Mouse (Mus musculus) liver, embryonic 15.5 days (tissue): ENCODE measurements at regions not wholly inside any gene's neighbourhood (a gene's known extent, or its start where the extent isn't known, plus 50 kb on each side); places are given as distances from the start of the nearest gene placed in this dataset.
"Not testable (repeated sequence)": the region's sequence is repeated elsewhere in the genome, so short reads cannot be mapped to it uniquely, and the experiment has no call there.

Source experiments
- ATAC-seq: fragments of 200-750 bp; cut with Nextera tagmentation; 2 replicates; pipeline ENCODE4 v1.8.0; 2017; ENCODE audit warnings: moderate number of reproducible peaks, mild to moderate bottlenecking, moderate library complexity; ENCODE audit not compliant: insufficient read depth
- H3K27ac ChIP-seq: fragments of 300-500 bp; sonication (generic); replicated peaks from 2 replicates; pipeline ENCODE4 v1.5.1; 2015; ENCODE audit warnings: mild to moderate bottlenecking, inconsistent platforms
- H3K27me3 ChIP-seq: fragments of 300-500 bp; sonication (generic); 2 replicates; pipeline ENCODE4 v1.6.1; 2015; ENCODE audit warnings: mild to moderate bottlenecking, inconsistent platforms
- H3K36me3 ChIP-seq: fragments of 300-500 bp; sonication (generic); replicated peaks from 2 replicates; pipeline ENCODE4 v1.6.1; 2015; ENCODE audit warnings: moderate library complexity, mild to moderate bottlenecking, inconsistent platforms
- H3K4me1 ChIP-seq: fragments of 300-500 bp; sonication (generic); replicated peaks from 2 replicates; pipeline ENCODE4 v1.6.1; 2015; ENCODE audit warnings: inconsistent platforms
- H3K4me2 ChIP-seq: fragments of 300-500 bp; sonication (generic); 2 replicates; pipeline ENCODE4 v1.6.1; 2015; ENCODE audit warnings: moderate library complexity, mild to moderate bottlenecking, inconsistent platforms
- H3K4me3 ChIP-seq: fragments of 300-500 bp; sonication (generic); replicated peaks from 2 replicates; pipeline ENCODE4 v1.5.1; 2015; ENCODE audit warnings: mild to moderate bottlenecking, inconsistent platforms
- H3K9ac ChIP-seq: fragments of 300-500 bp; sonication (generic); 2 replicates; pipeline ENCODE4 v1.6.1; 2015; ENCODE audit warnings: moderate library complexity, mild to moderate bottlenecking, inconsistent platforms
- H3K9me3 ChIP-seq: fragments of 300-500 bp; sonication (generic); replicated peaks from 2 replicates; pipeline ENCODE4 v1.6.1; 2016; ENCODE audit warnings: inconsistent platforms
- WGBS: fragments of 180-500 bp; shearing (Covaris S2); methylation state at CpG from one replicate; pipeline ENCODE4 v1.1.7; 2015; ENCODE audit warnings: mixed read lengths; ENCODE audit not compliant: insufficient replicate concordance; 5-methylcytosine and 5-hydroxymethylcytosine counted together

DNA sequence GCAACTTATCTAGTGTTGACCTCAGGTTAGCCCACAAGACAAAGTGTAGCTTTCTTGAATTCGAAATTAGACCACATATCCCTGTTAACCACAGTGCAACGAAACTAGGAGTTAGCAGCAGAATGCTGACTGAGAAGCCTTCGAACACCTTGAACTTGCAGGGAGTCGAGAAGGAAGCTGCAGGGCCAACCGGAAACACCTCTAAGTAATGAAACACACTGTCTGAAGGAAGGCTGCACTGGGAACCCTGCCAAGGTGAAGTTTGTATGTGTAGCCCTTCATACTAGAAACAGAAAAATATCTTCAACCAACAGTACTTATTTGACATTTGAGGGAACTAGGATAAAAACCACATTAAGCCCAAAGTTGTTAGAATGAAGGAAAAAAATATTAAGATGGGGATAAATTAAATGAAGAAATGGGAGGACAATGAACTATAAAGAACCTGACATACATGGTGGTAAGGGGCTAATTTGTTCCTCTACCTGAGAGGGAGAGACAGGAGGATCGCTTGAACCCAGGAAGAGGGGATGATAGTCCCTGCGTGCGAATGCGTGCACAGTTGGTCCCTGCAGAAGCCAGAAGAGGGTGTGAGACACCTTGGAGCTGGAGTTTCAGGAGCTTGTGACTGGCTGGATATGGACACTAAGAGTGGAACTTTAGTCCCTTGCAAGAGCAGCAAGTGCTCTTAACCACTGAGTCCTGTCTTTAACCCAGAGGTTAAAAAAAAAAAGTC is 234.4 kb downstream of the Diras2 start:
- H3K9me3 ChIP-seq: no peaks in the 10 kb centered on the region
- H3K36me3 ChIP-seq: no peaks in the 10 kb centered on the region
- H3K4me2 ChIP-seq: no peak overlapping the region
- H3K27ac ChIP-seq: no peak overlapping the region
- WGBS: 72% methylated on average over 9 of the region's 9 CpGs
- H3K4me3 ChIP-seq: no peak overlapping the region
- no peak overlapping the region for H3K9ac ChIP-seq
- no peak for ATAC-seq
- H3K4me1 ChIP-seq: no peaks in the 10 kb centered on the region
- no peaks in the 10 kb centered on the region for H3K27me3 ChIP-seq

DNA sequence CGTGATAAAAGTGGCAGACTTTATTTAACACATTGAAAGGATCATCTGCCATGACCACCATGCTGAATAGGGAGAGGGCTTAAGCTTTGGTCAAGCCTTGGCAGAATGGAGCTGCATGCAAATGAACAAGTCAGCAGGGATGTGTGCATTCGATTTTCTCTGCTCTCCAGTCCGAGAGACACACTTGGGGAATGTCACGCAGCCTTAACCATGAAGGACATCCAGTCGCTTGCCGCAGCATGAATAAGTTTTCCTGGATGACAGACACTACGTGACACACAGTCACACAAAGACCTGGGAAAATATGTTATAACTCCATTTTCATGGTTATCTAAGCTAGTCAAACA is 233.8 kb downstream of the Diras2 start:
- no peak overlapping the region for H3K4me2 ChIP-seq
- no peak overlapping the region for H3K27ac ChIP-seq
- no peak overlapping the region for H3K9ac ChIP-seq
- no peaks in the 10 kb centered on the region for H3K9me3 ChIP-seq
- H3K4me1 ChIP-seq: no peaks in the 10 kb centered on the region
- H3K4me3 ChIP-seq: no peak overlapping the region
- no peak for ATAC-seq
- H3K27me3 ChIP-seq: no peaks in the 10 kb centered on the region
- H3K36me3 ChIP-seq: no peaks in the 10 kb centered on the region
- WGBS: 73% methylated on average over 7 of the region's 7 CpGs

DNA sequence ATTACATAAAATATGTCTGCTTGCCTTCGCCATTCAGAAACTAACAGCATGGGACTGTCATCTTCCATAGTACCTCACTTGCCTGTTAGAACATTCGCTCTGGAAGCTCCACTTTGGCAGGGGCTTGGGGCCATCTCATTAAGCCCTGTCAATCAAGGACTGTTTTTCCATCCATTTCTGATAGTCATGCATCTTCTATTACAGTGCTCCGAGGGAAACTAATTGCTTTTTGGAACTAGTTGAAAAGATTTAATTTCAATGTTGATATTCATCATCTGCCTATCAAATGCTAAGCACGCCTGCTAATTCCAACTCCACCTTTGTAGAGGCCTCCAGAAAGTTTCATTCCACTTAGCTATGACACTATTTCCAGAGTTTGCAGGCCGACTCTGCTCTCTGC is 232.7 kb downstream of the Diras2 start:
- Histone ChIP-seq H3K9ac (no peak overlapping the region), H3K36me3 (no peaks in the 10 kb centered on the region), H3K4me3 (no peak overlapping the region), H3K27me3 (no peaks in the 10 kb centered on the region), H3K27ac (no peak overlapping the region), H3K4me2 (no peak overlapping the region), H3K4me1 (no peaks in the 10 kb centered on the region), H3K9me3 (no peaks in the 10 kb centered on the region)
- ATAC-seq: no peak
- 53% methylated on average over 5 of the region's 5 CpGs for WGBS

DNA sequence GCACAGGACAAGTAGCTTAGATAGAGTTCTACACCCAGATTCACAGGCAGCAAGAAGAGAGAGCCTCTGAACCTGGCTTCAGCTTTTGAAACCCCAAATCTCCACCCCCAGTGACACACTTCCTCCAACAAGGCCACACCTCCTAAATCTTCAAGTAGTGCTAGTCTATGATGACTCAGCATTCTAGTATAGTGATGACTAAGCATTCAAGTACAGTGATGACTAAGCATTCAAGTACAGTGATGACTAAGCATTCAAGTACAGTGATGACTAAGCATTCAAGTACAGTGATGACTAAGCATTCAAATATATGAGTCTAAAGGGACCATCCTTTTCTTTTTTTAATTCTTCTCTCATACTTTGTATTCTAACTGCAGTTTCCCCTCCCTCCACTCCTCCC is 225.8 kb downstream of the Diras2 start:
- not testable (repeated sequence) for H3K9me3 ChIP-seq, H3K9ac ChIP-seq, H3K27me3 ChIP-seq, ATAC-seq, H3K27ac ChIP-seq, H3K4me2 ChIP-seq, H3K36me3 ChIP-seq, H3K4me1 ChIP-seq, H3K4me3 ChIP-seq

DNA sequence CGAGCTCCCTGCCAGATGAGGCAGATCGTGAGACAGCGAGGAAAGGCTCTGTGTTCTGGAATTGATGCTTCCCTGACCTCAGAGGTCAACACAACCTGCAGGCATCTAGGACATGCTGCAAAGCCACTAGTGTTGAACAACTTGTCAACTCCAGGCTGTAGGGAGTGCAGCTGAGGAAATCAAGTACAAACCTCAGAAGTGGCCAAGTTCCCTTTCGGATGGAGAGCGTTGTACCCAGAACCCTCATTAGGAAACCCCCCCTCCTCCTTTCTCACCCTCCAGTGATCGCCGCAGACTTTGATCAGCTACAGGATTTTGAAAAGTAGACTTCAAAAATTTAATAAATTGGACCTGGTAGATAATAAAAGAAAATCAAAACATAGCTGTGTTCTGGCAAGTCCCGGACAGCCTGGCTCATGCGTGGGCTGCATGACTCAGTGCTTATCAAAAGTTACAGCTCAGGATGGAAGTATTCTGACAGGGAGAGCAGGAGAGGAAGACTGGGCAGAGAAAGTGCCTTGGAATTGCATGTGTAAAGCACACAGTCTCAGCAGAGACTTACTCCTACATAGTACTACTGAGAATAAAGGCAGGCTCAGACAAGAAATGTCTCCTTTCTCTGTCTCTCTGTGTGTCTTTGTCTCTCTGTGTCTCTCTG is 224.2 kb downstream of the Diras2 start:
- Histone ChIP-seq H3K9ac (no peak overlapping the region), H3K4me1 (no peaks in the 10 kb centered on the region), H3K27ac (no peak overlapping the region), H3K4me2 (no peak overlapping the region), H3K9me3 (no peaks in the 10 kb centered on the region), H3K36me3 (no peaks in the 10 kb centered on the region), H3K27me3 (no peaks in the 10 kb centered on the region), H3K4me3 (no peak overlapping the region)
- ATAC-seq: no peak
- WGBS: 29% methylated on average over 9 of the region's 9 CpGs

DNA sequence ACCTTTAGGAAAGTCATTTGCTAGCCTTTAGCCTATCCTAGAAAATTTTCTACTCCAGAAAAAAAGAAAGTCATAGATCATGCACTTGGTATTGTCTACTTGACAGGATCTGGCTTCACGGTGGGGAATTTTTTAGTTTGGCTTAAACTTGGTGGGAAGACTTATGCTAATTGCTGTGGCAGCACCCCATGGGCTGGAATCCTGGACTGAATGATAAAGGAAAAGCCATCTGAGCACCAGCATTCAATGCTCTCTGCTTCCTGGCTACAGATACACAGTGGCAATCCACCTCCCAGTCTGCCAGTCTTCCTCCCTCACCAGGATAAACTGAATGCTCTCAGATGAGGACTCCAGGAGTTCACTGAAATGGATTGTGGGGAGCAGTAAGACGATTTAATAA is 220.1 kb downstream of the Diras2 start:
- no peak overlapping the region for H3K4me2 ChIP-seq
- no peaks in the 10 kb centered on the region for H3K36me3 ChIP-seq
- WGBS: 45% methylated on average over 2 of the region's 2 CpGs
- no peaks in the 10 kb centered on the region for H3K9me3 ChIP-seq
- no peaks in the 10 kb centered on the region for H3K4me1 ChIP-seq
- no peak overlapping the region for H3K9ac ChIP-seq
- ATAC-seq: no peak
- no peaks in the 10 kb centered on the region for H3K27me3 ChIP-seq
- H3K4me3 ChIP-seq: no peak overlapping the region
- no peak overlapping the region for H3K27ac ChIP-seq

DNA sequence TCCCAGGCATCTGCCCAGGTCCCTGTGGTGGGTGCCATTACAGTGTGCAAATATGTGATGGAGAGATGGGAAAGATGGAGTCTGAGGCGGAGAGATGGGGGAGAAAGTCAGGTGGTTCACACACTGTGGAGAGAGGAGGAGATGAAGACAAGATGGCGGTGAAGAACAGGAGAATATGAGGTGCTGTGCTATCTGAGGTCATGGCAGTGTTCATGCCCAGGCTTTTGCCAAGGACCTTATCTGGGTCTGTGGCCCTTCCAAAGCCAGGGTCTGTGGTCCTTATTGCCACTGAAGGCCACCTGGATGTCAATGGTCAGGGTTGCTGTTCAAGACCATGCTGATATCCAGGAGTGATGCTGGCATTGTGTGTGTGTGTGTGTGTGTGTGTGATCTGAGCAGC is 212.8 kb downstream of the Diras2 start:
- Histone ChIP-seq H3K4me3 (no peak overlapping the region), H3K27ac (no peak overlapping the region), H3K9ac (no peak overlapping the region), H3K36me3 (no peaks in the 10 kb centered on the region), H3K4me2 (no peak overlapping the region), H3K4me1 (no peaks in the 10 kb centered on the region), H3K27me3 (no peaks in the 10 kb centered on the region), H3K9me3 (no peaks in the 10 kb centered on the region)
- 48% methylated on average over 2 of the region's 2 CpGs for WGBS
- no peak for ATAC-seq

DNA sequence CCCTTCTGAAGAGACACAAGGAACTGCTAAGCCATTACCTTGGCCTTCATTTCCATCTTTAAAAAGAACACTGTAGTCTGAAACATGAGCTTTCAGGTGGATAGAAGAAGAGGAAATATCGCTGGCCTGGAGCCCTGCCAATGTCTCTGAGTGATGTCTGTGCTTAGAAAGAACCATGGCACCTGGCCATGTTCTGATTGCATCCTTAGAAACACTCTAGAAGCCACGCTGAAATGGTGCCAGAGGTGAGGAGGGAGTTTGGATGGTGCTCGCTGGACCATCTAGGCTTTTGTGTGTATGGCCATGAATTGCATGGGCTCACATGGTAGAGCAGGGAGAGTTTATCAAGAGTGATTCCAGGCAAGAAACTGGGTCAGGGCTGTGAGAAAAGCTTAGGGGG is 207.4 kb downstream of the Diras2 start:
- Histone ChIP-seq H3K36me3 (no peaks in the 10 kb centered on the region), H3K27ac (no peak overlapping the region), H3K27me3 (no peaks in the 10 kb centered on the region), H3K9ac (no peak overlapping the region), H3K4me1 (no peaks in the 10 kb centered on the region), H3K4me2 (no peak overlapping the region), H3K9me3 (no peaks in the 10 kb centered on the region), H3K4me3 (no peak overlapping the region)
- ATAC-seq: no peak
- WGBS: 50% methylated on average over 3 of the region's 3 CpGs

DNA sequence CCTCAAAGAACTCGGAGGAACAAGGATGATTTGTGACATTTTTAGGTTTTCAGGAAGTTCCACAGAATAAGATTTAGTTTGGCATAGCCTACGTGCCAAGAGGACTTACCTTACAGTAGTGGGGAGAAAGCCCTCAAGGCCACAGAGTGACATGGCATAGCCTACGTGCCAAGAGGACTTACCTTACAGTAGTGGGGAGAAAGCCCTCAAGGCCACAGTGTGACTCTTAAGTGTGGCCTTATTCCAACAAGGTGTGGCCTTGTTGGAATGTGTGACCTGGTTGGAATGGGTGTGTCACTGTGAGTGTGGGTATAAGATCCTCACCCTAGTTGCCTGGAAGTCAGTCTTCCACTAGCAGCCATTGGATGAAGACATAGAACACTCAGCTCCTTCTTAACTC is 206.7 kb downstream of the Diras2 start:
- 50% methylated on average over 3 of the region's 3 CpGs for WGBS
- H3K27ac ChIP-seq, H3K9me3 ChIP-seq, H3K27me3 ChIP-seq, H3K4me1 ChIP-seq, ATAC-seq, H3K4me2 ChIP-seq, H3K9ac ChIP-seq, H3K36me3 ChIP-seq, H3K4me3 ChIP-seq: not testable (repeated sequence)

DNA sequence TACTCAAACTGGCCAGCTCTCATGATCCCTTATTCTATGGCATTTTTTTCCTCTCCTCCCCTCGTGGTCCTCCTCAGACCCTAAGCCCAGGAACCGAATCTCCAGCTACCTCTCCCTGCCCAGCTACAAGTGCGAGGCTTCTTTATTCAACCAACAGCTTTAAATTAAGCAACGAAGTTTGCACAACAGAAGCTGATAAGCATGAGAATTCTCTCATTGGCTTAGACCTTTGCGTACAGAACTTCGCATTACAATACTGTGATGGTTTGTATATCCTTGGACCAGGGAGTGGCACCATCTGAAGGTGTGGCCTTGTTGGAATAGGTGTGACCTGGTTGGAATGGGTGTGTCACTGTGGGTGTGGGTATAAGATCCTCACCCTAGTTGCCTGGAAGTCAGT is 205.4 kb downstream of the Diras2 start:
- H3K4me1 ChIP-seq, H3K9me3 ChIP-seq, H3K36me3 ChIP-seq, H3K27ac ChIP-seq, H3K4me2 ChIP-seq, ATAC-seq, H3K9ac ChIP-seq, H3K4me3 ChIP-seq, H3K27me3 ChIP-seq: not testable (repeated sequence)
- 63% methylated on average over 6 of the region's 6 CpGs for WGBS

DNA sequence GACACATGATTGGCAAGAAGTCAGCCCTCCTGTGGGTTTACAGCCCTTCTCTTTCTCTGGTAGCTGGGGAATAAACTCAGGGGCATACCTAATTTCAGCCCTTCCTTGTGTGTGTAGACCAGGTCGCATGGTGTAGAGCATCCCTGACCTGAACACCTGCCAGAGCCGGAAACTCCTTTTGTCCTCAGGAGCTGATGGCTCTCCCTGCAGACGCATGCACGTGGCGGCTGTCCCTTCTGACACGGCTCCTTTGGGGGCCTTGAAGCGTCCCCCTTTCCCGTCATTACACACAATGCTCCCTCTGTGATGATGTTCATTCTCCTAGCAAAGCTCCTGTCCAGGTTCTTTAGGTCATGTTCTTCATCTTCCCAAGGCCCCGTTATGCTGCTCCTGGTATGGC is 203.3 kb downstream of the Diras2 start:
- no peaks in the 10 kb centered on the region for H3K4me1 ChIP-seq
- no peaks in the 10 kb centered on the region for H3K9me3 ChIP-seq
- no peak overlapping the region for H3K4me2 ChIP-seq
- ATAC-seq: no peak
- no peak overlapping the region for H3K4me3 ChIP-seq
- WGBS: 77% methylated on average over 9 of the region's 9 CpGs
- H3K9ac ChIP-seq: no peak overlapping the region
- no peaks in the 10 kb centered on the region for H3K36me3 ChIP-seq
- H3K27me3 ChIP-seq: no peaks in the 10 kb centered on the region
- no peak overlapping the region for H3K27ac ChIP-seq

DNA sequence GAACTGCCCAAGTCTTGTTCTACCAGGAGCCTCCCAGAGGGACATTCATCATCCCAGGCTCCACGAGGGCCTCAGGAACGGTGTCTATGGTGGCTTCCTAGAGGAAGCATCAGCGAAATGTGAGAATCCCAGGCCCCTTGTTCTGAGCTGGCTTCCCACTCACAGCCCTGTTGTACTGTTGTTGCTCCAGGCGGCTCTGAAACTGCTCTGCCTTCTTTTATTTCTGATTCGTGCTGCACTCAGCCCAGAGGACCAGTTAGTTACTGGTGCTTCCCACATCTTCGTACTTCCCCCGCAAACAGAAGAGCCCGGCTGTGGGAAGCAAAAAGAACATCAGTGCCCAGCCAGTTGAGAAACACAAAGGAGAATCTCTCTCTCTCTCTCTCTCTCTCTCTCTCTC is 202.3 kb downstream of the Diras2 start:
- Histone ChIP-seq H3K9ac (no peak overlapping the region), H3K9me3 (no peaks in the 10 kb centered on the region), H3K27me3 (no peaks in the 10 kb centered on the region), H3K4me1 (no peaks in the 10 kb centered on the region), H3K4me3 (no peak overlapping the region), H3K27ac (no peak overlapping the region), H3K4me2 (no peak overlapping the region), H3K36me3 (no peaks in the 10 kb centered on the region)
- 57% methylated on average over 8 of the region's 8 CpGs for WGBS
- ATAC-seq: no peak
